Mouse (Mus musculus) kidney, postnatal 25 days (tissue): ENCODE measurements around the gene Slit3.
A peak's percentile ranks its signal among the peaks of the same experiment; 100 is the strongest.

ENCODE experiments used
- DNase-seq, 2 experiments: peaks; one replicate each; pipeline ENCODE4 v3.0.0; 2021; ENCODE audit warnings: mixed read lengths in 2 of 2

Gene Slit3

GRCm38 (mm10) chr11:35537128-35538088, 416.4 kb downstream of the Slit3 start:
- no peak for DNase-seq

- no peak for DNase-seq
Measured at GRCm38 (mm10) chr11:35542731-35543130, 421.7 kb downstream of the Slit3 start.

- DNase-seq: no peak
Measured at GRCm38 (mm10) chr11:35544112-35545064, 423.4 kb downstream of the Slit3 start.

GRCm38 (mm10) chr11:35546081-35546822, 425.2 kb downstream of the Slit3 start:
- DNase-seq: no peak

- no peak for DNase-seq
Measured at GRCm38 (mm10) chr11:35550036-35550435, 429.0 kb downstream of the Slit3 start.

- no peak for DNase-seq
Measured at GRCm38 (mm10) chr11:35556192-35556591, 435.2 kb downstream of the Slit3 start.

- no peak for DNase-seq
Measured at GRCm38 (mm10) chr11:35557476-35557875, 436.5 kb downstream of the Slit3 start.

- no peak for DNase-seq
Measured at GRCm38 (mm10) chr11:35558311-35558710, 437.3 kb downstream of the Slit3 start.

GRCm38 (mm10) chr11:35559386-35559785, 438.4 kb downstream of the Slit3 start:
- no peak for DNase-seq

GRCm38 (mm10) chr11:35561760-35562159, 440.7 kb downstream of the Slit3 start:
- no peak for DNase-seq

GRCm38 (mm10) chr11:35565322-35565721, 444.3 kb downstream of the Slit3 start:
- DNase-seq: peak in 1 of 2 experiments; percentile 11

GRCm38 (mm10) chr11:35566686-35567085, 445.7 kb downstream of the Slit3 start:
- DNase-seq: no peak

- no peak for DNase-seq
Measured at GRCm38 (mm10) chr11:35569126-35569916, 448.3 kb downstream of the Slit3 start.

- DNase-seq: no peak
Measured at GRCm38 (mm10) chr11:35569957-35570356, 448.9 kb downstream of the Slit3 start.

- no peak for DNase-seq
Measured at GRCm38 (mm10) chr11:35571910-35572309, 450.9 kb downstream of the Slit3 start.

GRCm38 (mm10) chr11:35578796-35579195, 457.8 kb downstream of the Slit3 start:
- no peak for DNase-seq

GRCm38 (mm10) chr11:35582591-35582990, 461.6 kb downstream of the Slit3 start:
- DNase-seq: no peak

GRCm38 (mm10) chr11:35583633-35584032, 462.6 kb downstream of the Slit3 start:
- no peak for DNase-seq

GRCm38 (mm10) chr11:35587174-35587959, 466.3 kb downstream of the Slit3 start:
- DNase-seq: peak in 1 of 2 experiments; percentile 12

GRCm38 (mm10) chr11:35589892-35590291, 468.9 kb downstream of the Slit3 start:
- DNase-seq: no peak
